Mouse (Mus musculus): ENCODE results near the gene Vmn1r205. TPM values are rescaled to one million over a fixed set of nuclear protein-coding genes. Genes with fewer than 3 reads are reported as not detected.
"Not testable (repeated sequence)": the region's sequence is repeated elsewhere in the genome, so short reads cannot be mapped to it uniquely, and the experiment has no call there.

Vmn1r205 gene
- total RNA-seq (2021): not detected

DNA sequence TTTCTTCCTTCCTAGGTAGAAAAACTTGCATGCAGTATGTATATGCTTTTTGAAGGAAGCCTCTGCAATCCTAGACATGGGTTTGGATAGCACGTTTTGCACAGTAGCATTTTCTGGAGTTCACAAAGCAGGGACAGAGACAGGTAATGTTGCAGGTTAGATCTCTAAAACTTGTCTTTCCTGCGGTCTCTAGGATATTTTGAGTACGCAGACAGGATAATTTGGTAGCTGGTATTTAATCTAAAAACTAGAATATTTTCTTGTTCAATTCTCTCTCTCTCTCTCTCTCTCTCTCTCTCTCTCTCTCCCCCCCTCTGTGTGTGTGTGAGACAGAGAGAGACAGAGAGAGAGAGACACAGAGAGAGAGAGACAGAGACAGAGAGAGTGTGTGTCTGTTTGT, at the start of gene Vmn1r205:
Vmn1r205 (minus strand) TSS at position 101 of the 400 bp plus-strand sequence.
- intact Hi-C loops (cut with DNase I): no loop called here
- DNase-seq: no peak

DNA sequence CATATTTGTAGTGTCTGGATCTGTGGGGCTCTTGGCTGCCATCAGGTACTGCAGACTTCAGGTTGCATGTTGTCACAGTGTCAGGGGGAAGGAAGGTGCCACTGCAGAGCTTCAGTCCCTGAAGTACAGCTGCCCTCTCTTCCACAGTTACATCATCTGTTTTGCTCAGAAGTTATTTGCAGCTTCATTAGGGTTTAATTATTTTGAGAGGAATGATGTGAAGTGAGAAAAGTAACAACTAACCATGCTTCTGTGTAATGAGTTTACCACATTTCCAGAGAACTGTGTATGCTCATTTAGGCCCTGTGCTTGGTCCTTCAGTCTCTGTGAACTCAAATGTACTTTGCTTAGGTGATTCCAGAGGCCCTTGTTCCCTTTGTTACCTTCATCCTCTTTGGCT, 31.4 kb upstream of the Vmn1r205 start, which contains the start of gene Vmn1r206:
Vmn1r206 (minus strand) TSS at position 101 of the 400 bp plus-strand sequence.
- DNase-seq; intact Hi-C loops (cut with DNase I): not testable (repeated sequence)

DNA sequence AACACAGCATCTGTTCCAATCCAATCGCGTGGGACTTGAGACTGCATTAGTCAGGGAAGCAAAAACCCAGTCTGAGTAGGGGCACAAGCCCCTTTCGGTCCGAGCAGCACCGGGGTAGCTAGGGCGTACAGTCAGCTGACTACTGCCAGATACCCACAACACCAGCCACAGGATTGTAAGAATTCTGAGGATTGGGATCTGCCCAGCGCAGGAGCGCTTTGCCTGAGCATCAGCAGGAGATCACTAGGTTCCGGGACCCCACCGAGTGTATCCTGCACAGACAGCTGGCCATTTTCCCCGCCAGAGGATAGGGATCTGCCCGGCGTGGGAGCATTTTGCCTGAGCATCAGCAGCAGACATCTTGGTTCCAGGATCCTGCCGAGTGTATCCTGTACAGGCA, 9.5 kb downstream of the Vmn1r205 start:
- intact Hi-C loops (cut with DNase I); DNase-seq: not testable (repeated sequence)

DNA sequence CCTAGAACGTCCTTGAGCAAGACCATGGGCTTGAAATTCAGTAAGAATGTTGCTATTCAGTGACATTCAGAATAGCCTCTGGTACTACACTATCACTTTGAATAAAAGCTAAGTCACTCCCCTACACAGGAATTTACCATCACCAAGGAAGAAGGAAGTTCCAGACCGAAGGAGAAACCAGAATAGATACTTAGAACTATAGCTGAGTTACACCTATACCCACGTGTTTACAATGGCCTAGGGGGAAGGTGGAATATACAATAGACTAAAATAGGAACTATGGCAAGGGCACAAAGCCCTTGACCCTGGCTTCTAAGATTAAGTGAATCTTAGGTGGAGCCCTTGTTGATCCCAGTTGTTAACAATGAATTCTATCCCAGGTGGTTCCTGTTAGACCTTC, 17.9 kb downstream of the Vmn1r205 start:
- DNase-seq; intact Hi-C loops (cut with DNase I): not testable (repeated sequence)

DNA sequence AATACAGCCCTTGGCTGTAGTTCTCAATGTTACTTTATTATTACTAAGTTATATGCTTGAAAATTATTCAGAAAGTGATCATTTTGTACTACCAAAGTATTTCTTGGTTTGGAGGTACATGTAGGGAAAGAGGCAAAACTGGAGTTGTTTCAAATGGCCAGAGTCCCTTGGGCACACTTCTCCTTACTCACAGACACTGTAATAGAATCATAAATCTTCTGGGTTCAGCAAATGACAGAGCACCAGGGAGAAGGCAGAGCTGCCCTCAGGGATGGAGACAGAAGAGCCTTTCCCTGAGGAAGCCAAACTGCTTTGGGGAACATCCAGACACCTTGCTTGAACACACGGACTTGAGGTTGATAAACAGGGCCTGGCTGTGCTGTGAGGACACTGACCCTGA, 39.9 kb downstream of the Vmn1r205 start, which contains the start of gene Vmn1r204:
Vmn1r204 (plus strand) TSS at position 301 of the 400 bp plus-strand sequence.
- DNase-seq; intact Hi-C loops (cut with DNase I): not testable (repeated sequence)

Other genes with a start within 250 kb of the Vmn1r205 start
- not detected for gene Vmn1r198, start 242.6 kb downstream of the Vmn1r205 start, total RNA-seq (2021)
- not detected for gene Vmn1r199, start 213.2 kb downstream of the Vmn1r205 start, total RNA-seq (2021)
- gene Vmn1r200, start 202.6 kb downstream of the Vmn1r205 start, total RNA-seq (2021): not detected
- not detected for gene Vmn1r201, start 121.1 kb downstream of the Vmn1r205 start, total RNA-seq (2021)
- not detected for gene Vmn1r202, start 87.6 kb downstream of the Vmn1r205 start, total RNA-seq (2021)
- gene Vmn1r203, start 74.9 kb downstream of the Vmn1r205 start, total RNA-seq (2021): not detected
- not detected for gene Vmn1r204, start 39.8 kb downstream of the Vmn1r205 start, total RNA-seq (2021)
- not detected for gene Vmn1r206, start 31.3 kb upstream of the Vmn1r205 start, total RNA-seq (2021)
- gene Vmn1r207-ps, start 136.6 kb upstream of the Vmn1r205 start, total RNA-seq (2021): not detected
- gene Vmn1r208, start 184.4 kb upstream of the Vmn1r205 start, total RNA-seq (2021): not detected
- gene Vmn1r209, start 216.7 kb upstream of the Vmn1r205 start, total RNA-seq (2021): not detected
- not detected for gene Vmn1r210, start 238.3 kb upstream of the Vmn1r205 start, total RNA-seq (2021)

Data from heart, postnatal 36 days (tissue).